ENCODE assay signal across 10 mouse cellular contexts in genomic region chr10:116654091-116654490, GRCm38 (mm10).
"Had no signal": no experiment of that assay in that cellular context is flagged by ENCODE, and none has a peak within 500 bp of the region (broad histone marks: within the 10 kb centered on the region; RNA-seq: fewer than 3 reads in every experiment).

No protein-coding gene starts in this region.

- H3K27ac ChIP-seq: limb, embryonic 15.5 days; liver, embryonic 12.5 days; midbrain, embryonic 12.5 days had no signal

- H3K27me3 ChIP-seq: limb, embryonic 15.5 days; liver, embryonic 12.5 days; megakaryocyte, embryonic 14.5 days; midbrain, embryonic 12.5 days had no signal

- H3K4me1 ChIP-seq: limb, embryonic 15.5 days; liver, embryonic 12.5 days; megakaryocyte, embryonic 14.5 days; midbrain, embryonic 12.5 days had no signal

- H3K36me3 ChIP-seq: limb, embryonic 15.5 days; liver, embryonic 12.5 days; midbrain, embryonic 12.5 days had no signal

- DNase-seq: kidney, postnatal 14 days; lung, embryonic 14.5 days; lung, postnatal 10 days; lung, postnatal 4 days; thymus, adult 18-20 months; thymus, postnatal 14 days had no signal

- H3K9me3 ChIP-seq: limb, embryonic 15.5 days; liver, embryonic 12.5 days; midbrain, embryonic 12.5 days had no signal

- H3K4me3 ChIP-seq: limb, embryonic 15.5 days; liver, embryonic 12.5 days; megakaryocyte, embryonic 14.5 days; midbrain, embryonic 12.5 days had no signal
